Mouse (Mus musculus) intestine, embryonic 15.5 days (tissue): ENCODE data around the gene G0s2. TPM values are rescaled to one million over a fixed set of nuclear protein-coding genes. Genes with fewer than 3 reads are reported as not detected.

Experiments
- ATAC-seq: fragments of 200-750 bp; cut with Nextera tagmentation; 2 replicates; pipeline ENCODE4 v1.8.0; 2017; ENCODE audit warnings: moderate TSS enrichment, moderate library complexity
- H3K27ac ChIP-seq: fragments of 300-500 bp; sonication (generic); 2 replicates; pipeline ENCODE4 v1.5.1; 2015; ENCODE audit warnings: mild to moderate bottlenecking, inconsistent platforms
- H3K27me3 ChIP-seq: fragments of 300-500 bp; sonication (generic); replicated peaks from 2 replicates; pipeline ENCODE4 v1.6.1; 2015; ENCODE audit warnings: inconsistent platforms
- H3K36me3 ChIP-seq: fragments of 300-500 bp; sonication (generic); 2 replicates; pipeline ENCODE4 v1.6.1; 2015; ENCODE audit warnings: inconsistent platforms
- H3K4me1 ChIP-seq: fragments of 300-500 bp; sonication (generic); replicated peaks from 2 replicates; pipeline ENCODE4 v1.6.1; 2015; ENCODE audit warnings: inconsistent platforms
- H3K4me2 ChIP-seq: fragments of 300-500 bp; sonication (generic); replicated peaks from 2 replicates; pipeline ENCODE4 v1.6.1; 2015; ENCODE audit warnings: mild to moderate bottlenecking, inconsistent platforms
- H3K4me3 ChIP-seq: fragments of 300-500 bp; sonication (generic); replicated peaks from 2 replicates; pipeline ENCODE4 v1.5.1; 2015; ENCODE audit warnings: inconsistent platforms
- H3K9ac ChIP-seq: fragments of 300-500 bp; sonication (generic); 2 replicates; pipeline ENCODE4 v1.6.1; 2015; ENCODE audit warnings: inconsistent platforms
- H3K9me3 ChIP-seq: fragments of 300-500 bp; sonication (generic); 2 replicates; pipeline ENCODE4 v1.6.1; 2016; ENCODE audit warnings: inconsistent platforms
- WGBS: fragments of 180-500 bp; shearing (Covaris S2); methylation state at CpG from one replicate; pipeline ENCODE4 v1.1.7; 2015; 5-methylcytosine and 5-hydroxymethylcytosine counted together
- polyA plus RNA-seq: library from polyadenylated mRNA; unstranded; fragments of >200 nt; fragmentation: Nextera tagmentation; extraction: Ambion mirVana; gene quantifications from 2 replicates; pipeline ENCODE4 v1.2.1, GENCODE M21; 2015

Gene G0s2
- polyA plus RNA-seq, 1 experiment from 2014 or later, result 23.7 TPM

GRCm38 (mm10) chr1:193242863-193243262 lies 30.2 kb downstream of the G0s2 start:
- H3K4me1 ChIP-seq, result no peaks in the 10 kb centered on the region; the same call in 1 of the 2 replicates
- WGBS, result 68% methylated on average over 4 of the region's 4 CpGs
- H3K4me3 ChIP-seq, result no peak overlapping the region
- no peaks in the 10 kb centered on the region for H3K36me3 ChIP-seq
- no peak for ATAC-seq
- no peak overlapping the region for H3K4me2 ChIP-seq
- no peak overlapping the region for H3K9ac ChIP-seq
- no peak overlapping the region for H3K27ac ChIP-seq
- H3K27me3 ChIP-seq, result no peaks in the 10 kb centered on the region
- no peaks in the 10 kb centered on the region for H3K9me3 ChIP-seq

DNA sequence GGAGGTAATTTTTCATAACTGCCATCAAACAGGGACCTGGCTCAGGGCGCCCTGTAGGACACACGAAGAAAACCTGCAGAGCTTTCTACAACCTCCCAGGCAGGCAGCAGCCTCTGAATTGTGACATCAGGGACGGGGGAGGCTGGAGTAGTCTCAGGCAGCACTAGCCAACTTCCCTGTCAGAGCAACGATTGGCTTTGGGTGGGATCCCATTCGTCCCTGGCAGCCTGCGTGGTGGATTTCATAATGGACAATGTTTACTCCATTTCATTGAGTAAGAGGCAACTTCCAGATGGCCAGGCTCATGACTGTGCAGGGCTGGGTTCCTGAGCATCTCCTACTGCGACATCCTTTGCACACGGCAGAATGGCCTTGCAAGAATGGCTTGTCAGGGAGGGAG lies 30.8 kb downstream of the G0s2 start:
- H3K9me3 ChIP-seq, result no peaks in the 10 kb centered on the region
- 48% methylated on average over 8 of the region's 8 CpGs for WGBS
- H3K27ac ChIP-seq, result no peak overlapping the region
- no peaks in the 10 kb centered on the region for H3K36me3 ChIP-seq
- ATAC-seq, result no peak
- no peak overlapping the region for H3K4me3 ChIP-seq
- no peak overlapping the region for H3K4me2 ChIP-seq
- no peak overlapping the region for H3K9ac ChIP-seq
- H3K4me1 ChIP-seq, result no peaks in the 10 kb centered on the region; the same call in 1 of the 2 replicates
- no peaks in the 10 kb centered on the region for H3K27me3 ChIP-seq

- H3K9ac ChIP-seq, result no peak overlapping the region
- no peaks in the 10 kb centered on the region; the same call in 1 of the 2 replicates for H3K4me1 ChIP-seq
- H3K27ac ChIP-seq, result no peak overlapping the region
- no peaks in the 10 kb centered on the region for H3K9me3 ChIP-seq
- H3K27me3 ChIP-seq, result no peaks in the 10 kb centered on the region
- no peaks in the 10 kb centered on the region for H3K36me3 ChIP-seq
- 89% methylated on average over 4 of the region's 4 CpGs for WGBS
- ATAC-seq, result no peak
- H3K4me2 ChIP-seq, result no peak overlapping the region
- H3K4me3 ChIP-seq, result no peak overlapping the region
These were observed 31.6 kb downstream of the G0s2 start for GRCm38 (mm10) chr1:193241436-193241835.

GRCm38 (mm10) chr1:193238426-193238825 lies 34.6 kb downstream of the G0s2 start:
- Histone ChIP-seq H3K9me3 (no peaks in the 10 kb centered on the region), H3K4me2 (no peak overlapping the region), H3K4me3 (no peak overlapping the region), H3K27me3 (no peaks in the 10 kb centered on the region), H3K4me1 (no peaks in the 10 kb centered on the region; the same call in 1 of the 2 replicates), H3K27ac (no peak overlapping the region), H3K9ac (no peak overlapping the region), H3K36me3 (no peaks in the 10 kb centered on the region)
- WGBS, result 53% methylated on average over 4 of the region's 4 CpGs
- ATAC-seq, result no peak

DNA sequence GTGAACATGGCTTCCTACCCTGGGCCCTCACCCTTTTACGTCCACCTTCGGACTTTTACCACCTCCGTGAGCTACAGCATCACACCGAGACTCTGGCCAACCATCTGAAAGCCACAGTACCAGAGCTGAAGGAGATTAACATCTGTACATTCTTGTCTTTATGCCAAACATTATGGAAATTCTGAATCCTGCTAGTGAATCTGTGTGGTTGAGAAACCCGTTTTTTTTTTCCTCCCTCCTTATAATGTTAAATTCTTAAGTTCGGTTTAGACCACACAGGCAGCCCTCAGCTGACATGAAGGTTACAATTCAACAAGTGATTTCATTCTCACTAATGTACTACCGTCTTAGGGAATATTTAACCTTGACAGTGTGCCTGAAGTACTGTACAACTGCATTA lies 38.1 kb downstream of the G0s2 start:
- 60% methylated on average over 7 of the region's 7 CpGs for WGBS
- no peaks in the 10 kb centered on the region for H3K9me3 ChIP-seq
- H3K4me2 ChIP-seq, result no peak overlapping the region
- H3K27ac ChIP-seq, result no peak overlapping the region
- no peaks in the 10 kb centered on the region; the same call in 1 of the 2 replicates for H3K4me1 ChIP-seq
- no peak overlapping the region for H3K9ac ChIP-seq
- no peak for ATAC-seq
- H3K4me3 ChIP-seq, result no peak overlapping the region
- H3K36me3 ChIP-seq, result no peaks in the 10 kb centered on the region
- no peaks in the 10 kb centered on the region for H3K27me3 ChIP-seq

- no peaks in the 10 kb centered on the region for H3K36me3 ChIP-seq
- no peaks in the 10 kb centered on the region for H3K27me3 ChIP-seq
- no peak overlapping the region for H3K27ac ChIP-seq
- no peak overlapping the region for H3K4me2 ChIP-seq
- no peak for ATAC-seq
- no peak overlapping the region for H3K9ac ChIP-seq
- 93% methylated on average over 2 of the region's 2 CpGs for WGBS
- no peaks in the 10 kb centered on the region for H3K9me3 ChIP-seq
- no peaks in the 10 kb centered on the region; the same call in 1 of the 2 replicates for H3K4me1 ChIP-seq
- H3K4me3 ChIP-seq, result no peak overlapping the region
These were observed 38.8 kb downstream of the G0s2 start for GRCm38 (mm10) chr1:193234130-193234645.

DNA sequence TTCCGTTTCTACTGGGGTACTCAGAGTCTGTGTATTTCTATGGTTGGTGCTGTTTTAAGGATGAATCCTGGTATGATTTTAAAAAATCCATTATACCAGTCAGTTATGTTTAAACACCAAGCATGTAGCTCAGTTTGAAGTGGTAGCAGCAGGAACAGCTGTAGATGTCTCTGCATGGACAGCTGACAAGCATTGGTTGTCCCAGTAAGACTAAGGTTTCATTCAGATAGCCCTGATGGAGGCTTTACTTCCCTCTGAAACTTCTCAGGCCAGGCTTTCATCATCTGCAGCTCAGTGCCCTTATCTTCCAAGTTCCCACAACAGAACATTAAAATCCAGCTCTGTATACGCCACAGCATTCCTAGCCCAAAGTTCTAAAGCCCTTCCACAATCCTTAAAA lies 40.3 kb downstream of the G0s2 start:
- no peak for ATAC-seq
- Histone ChIP-seq H3K4me2 (no peak overlapping the region), H3K4me3 (no peak overlapping the region), H3K27ac (no peak overlapping the region), H3K36me3 (no peaks in the 10 kb centered on the region), H3K9me3 (no peaks in the 10 kb centered on the region), H3K4me1 (no peaks in the 10 kb centered on the region; the same call in 1 of the 2 replicates), H3K27me3 (no peaks in the 10 kb centered on the region), H3K9ac (no peak overlapping the region)
- 83% methylated on average over 2 of the region's 2 CpGs for WGBS

DNA sequence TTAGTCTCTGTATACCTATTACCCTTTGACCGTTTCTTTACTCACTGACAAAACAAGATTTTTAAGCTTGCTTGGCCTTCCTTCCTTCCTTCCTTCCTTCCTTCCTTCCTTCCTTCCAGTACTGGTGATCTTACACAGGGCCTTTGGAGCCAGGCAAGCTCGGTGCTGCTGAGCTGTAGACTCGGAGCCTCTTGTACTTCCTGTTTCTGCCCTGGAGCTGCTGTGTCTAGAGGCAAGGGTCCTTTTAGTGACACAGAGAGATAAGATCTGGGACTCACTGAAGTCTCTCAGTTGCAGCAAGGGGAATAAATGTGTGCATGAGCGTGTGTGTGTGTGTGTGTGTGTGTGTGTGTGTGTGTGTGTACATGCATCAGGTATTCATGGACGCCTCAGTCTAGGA lies 42.1 kb downstream of the G0s2 start:
- Histone ChIP-seq H3K9me3 (no peaks in the 10 kb centered on the region), H3K4me3 (no peak overlapping the region), H3K4me2 (no peak overlapping the region), H3K9ac (no peak overlapping the region), H3K27me3 (no peaks in the 10 kb centered on the region), H3K36me3 (no peaks in the 10 kb centered on the region), H3K4me1 (peaks cover 3% of the 10 kb centered on the region; the same call in 1 of the 2 replicates), H3K27ac (no peak overlapping the region)
- ATAC-seq, result no peak
- 45% methylated on average over 5 of the region's 5 CpGs for WGBS

DNA sequence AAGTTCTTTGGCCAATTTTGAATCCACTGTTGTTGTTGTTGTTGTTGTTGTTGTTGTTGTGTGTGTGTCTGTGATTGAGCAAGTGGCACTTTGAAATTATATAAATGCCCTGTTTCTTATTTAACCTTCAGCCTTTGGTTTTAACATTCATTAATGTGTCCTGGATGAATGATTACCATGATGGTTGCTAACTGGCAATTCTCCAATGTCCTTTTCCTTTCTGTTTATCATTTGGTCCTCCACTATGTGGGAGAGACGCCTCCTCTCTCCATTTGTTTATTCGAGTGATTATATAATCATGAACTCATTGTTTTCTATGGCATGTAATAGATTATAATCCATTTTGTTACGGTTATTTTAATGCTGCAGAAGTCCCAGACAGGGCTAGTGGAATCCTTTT lies 42.5 kb downstream of the G0s2 start:
- H3K9ac ChIP-seq, result no peak overlapping the region
- no peaks in the 10 kb centered on the region for H3K27me3 ChIP-seq
- H3K4me3 ChIP-seq, result no peak overlapping the region
- no peaks in the 10 kb centered on the region for H3K9me3 ChIP-seq
- no peak overlapping the region for H3K27ac ChIP-seq
- no peak overlapping the region for H3K4me2 ChIP-seq
- 0 out of 2 replicates have a peak, but pooled peaks have one; percentile 25 for ATAC-seq
- 34% methylated on average over 3 of the region's 3 CpGs for WGBS
- no peaks in the 10 kb centered on the region for H3K36me3 ChIP-seq
- H3K4me1 ChIP-seq, result peaks cover 3% of the 10 kb centered on the region; the same call in 1 of the 2 replicates

DNA sequence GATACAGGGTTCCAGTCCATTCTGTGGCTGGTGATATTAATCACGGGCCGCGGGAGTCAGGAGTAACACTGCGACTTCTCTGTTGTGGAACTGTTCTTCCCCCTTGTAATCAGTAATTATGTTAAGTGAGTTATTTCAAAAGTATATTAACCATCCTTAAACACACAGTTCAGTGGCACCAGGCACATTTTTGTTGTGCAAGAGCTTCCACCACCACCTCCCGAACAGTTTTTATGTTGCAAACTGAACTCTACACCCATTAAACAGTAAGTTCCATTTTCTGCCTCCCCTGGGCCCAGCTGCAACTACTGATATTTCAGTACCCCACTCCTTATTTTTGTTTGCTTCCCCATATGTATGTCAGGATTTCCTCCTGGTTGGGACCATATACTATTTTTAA lies 43.4 kb downstream of the G0s2 start:
- Histone ChIP-seq H3K36me3 (no peaks in the 10 kb centered on the region), H3K4me1 (peaks cover 3% of the 10 kb centered on the region; the same call in 1 of the 2 replicates), H3K4me3 (no peak overlapping the region), H3K9me3 (no peaks in the 10 kb centered on the region), H3K4me2 (no peak overlapping the region), H3K9ac (no peak overlapping the region), H3K27ac (no peak overlapping the region), H3K27me3 (no peaks in the 10 kb centered on the region)
- 89% methylated on average over 5 of the region's 5 CpGs for WGBS
- ATAC-seq, result no peak

- H3K9me3 ChIP-seq, result no peaks in the 10 kb centered on the region
- no peak overlapping the region for H3K4me2 ChIP-seq
- no peak overlapping the region for H3K9ac ChIP-seq
- H3K4me1 ChIP-seq, result 0 out of 2 replicates have a peak, but pooled peaks cover 3% of the 10 kb centered on the region
- H3K27me3 ChIP-seq, result no peaks in the 10 kb centered on the region
- H3K36me3 ChIP-seq, result no peaks in the 10 kb centered on the region
- ATAC-seq, result no peak
- 83% methylated on average over 4 of the region's 4 CpGs for WGBS
- no peak overlapping the region for H3K27ac ChIP-seq
- H3K4me3 ChIP-seq, result no peak overlapping the region
These were observed 45.5 kb downstream of the G0s2 start for GRCm38 (mm10) chr1:193227537-193227936.

DNA sequence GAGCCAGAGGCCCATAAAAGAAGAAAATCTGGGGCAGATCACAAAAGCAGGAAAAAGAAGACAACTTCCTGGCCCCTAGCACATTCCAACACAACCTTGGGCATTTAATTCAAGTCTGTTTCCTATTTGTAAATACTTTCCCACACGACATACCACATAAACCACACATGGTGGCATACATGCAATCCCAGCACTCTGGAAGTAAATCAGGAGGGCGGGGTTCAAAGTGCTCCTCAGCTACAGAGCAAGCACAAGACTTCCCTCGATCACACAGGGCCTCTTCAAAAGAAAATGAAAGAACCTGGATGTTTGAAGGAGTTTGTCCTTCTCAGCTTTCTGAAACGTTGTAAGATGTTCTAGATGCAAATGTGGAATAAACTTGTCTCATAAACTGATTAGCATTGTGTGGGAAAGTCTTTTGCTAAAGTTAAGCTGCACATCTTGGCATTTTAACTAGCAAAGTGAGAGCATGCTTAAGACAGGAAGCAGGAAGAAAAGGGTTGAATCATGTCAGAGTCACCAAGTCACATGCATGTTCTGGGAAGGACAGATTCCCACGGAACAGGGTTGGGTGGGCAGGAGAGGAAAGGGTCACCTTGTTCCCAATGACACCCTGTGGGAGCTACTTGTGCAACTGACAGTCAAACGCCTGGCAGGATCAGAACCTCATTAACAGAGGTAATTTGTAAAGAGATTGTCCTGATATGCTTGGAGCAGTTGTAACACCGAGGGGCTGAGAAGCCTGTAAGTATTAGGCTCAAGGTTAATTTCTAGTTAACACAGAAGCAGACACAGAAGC lies 46.1 kb downstream of the G0s2 start:
- Histone ChIP-seq H3K36me3 (no peaks in the 10 kb centered on the region), H3K9me3 (no peaks in the 10 kb centered on the region), H3K4me1 (0 out of 2 replicates have a peak, but pooled peaks cover 3% of the 10 kb centered on the region), H3K4me2 (no peak overlapping the region), H3K27ac (no peak overlapping the region), H3K4me3 (no peak overlapping the region), H3K9ac (no peak overlapping the region), H3K27me3 (no peaks in the 10 kb centered on the region)
- WGBS, result 40% methylated on average over 7 of the region's 7 CpGs
- ATAC-seq, result peak; percentile 51; the same call in 1 of the 2 replicates

DNA sequence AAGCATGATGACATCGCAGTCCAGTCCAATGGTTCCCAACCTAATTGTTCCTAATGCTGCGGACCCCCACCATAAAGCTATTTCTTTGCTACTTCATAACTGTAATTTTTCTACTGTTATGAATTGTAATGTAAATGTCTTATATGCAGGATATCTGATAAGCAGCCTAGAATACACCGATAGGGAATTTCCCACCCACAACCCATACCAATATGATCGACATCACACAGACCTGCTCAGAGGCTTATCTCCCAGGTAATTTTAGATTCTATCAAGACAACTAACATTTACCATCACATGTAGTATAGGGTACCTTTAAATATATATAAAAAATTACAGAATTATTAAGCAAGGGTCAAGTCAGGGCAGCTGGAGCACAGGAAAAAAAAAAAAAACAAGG lies 46.9 kb downstream of the G0s2 start:
- no peaks in the 10 kb centered on the region for H3K9me3 ChIP-seq
- no peak for ATAC-seq
- H3K4me3 ChIP-seq, result no peak overlapping the region
- H3K27me3 ChIP-seq, result no peaks in the 10 kb centered on the region
- no peak overlapping the region for H3K9ac ChIP-seq
- H3K4me1 ChIP-seq, result 0 out of 2 replicates have a peak, but pooled peaks cover 3% of the 10 kb centered on the region
- H3K4me2 ChIP-seq, result no peak overlapping the region
- H3K27ac ChIP-seq, result no peak overlapping the region
- WGBS, result 89% methylated on average over 4 of the region's 4 CpGs
- no peaks in the 10 kb centered on the region for H3K36me3 ChIP-seq
